Mouse (Mus musculus) urinary bladder, postnatal 14 days (tissue): ENCODE measurements around the gene Sycp3.
"Not testable (repeated sequence)": the region's sequence is repeated elsewhere in the genome, so short reads cannot be mapped to it uniquely, and the experiment has no call there.

ENCODE experiments used
- DNase-seq: peaks from one replicate; pipeline ENCODE4 v3.0.0; 2021; ENCODE audit warnings: low spot score

Gene Sycp3

DNA sequence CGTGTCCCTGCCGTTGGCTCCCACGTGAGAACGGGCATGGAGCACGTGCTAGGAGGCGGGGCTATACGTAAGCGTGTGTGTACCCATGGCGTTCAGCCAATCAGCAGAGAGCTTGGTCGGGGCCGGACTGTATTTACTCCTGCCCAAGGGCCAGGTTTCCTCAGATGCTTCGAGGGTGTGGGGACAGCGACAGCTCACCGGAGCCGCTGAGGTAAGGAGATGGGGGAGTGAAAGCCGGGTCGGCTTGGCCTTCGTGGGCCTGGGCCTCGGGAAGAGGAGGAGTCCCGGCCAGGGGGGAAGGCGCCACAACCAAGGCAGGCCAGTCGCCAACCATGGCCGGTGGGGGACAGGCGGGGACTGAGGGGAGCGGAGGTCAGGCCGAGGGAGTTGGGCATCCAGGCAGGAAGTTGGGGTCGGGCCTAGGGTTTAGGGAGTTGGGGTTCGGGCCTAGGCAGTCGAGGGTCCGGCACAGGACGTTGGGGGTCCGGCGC, at the start of gene Sycp3:
TSS of gene Sycp3 (plus strand) at position 68 of the 491 bp plus-strand sequence.
- no peak for DNase-seq

DNA sequence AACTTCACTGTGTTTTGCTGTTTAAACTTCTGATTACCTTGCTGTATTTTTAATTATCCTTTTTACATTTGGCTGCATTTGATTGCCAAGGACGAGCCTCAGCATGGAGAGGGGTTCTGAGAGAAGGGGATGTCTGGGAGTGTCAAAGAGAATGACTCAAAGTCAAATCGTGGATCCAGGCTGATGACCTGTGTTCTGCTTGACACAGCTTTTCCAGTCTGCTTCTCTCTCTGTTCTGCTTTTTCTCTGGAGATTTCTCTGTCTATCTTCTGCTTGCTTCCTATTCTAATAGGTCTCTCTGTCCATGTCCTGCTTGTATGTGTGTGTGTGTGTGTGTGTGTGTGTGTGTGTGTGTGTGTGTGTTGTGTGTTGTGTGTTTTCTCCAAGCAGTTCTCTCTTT, 49.6 kb upstream of the Sycp3 start:
- DNase-seq: no peak

DNA sequence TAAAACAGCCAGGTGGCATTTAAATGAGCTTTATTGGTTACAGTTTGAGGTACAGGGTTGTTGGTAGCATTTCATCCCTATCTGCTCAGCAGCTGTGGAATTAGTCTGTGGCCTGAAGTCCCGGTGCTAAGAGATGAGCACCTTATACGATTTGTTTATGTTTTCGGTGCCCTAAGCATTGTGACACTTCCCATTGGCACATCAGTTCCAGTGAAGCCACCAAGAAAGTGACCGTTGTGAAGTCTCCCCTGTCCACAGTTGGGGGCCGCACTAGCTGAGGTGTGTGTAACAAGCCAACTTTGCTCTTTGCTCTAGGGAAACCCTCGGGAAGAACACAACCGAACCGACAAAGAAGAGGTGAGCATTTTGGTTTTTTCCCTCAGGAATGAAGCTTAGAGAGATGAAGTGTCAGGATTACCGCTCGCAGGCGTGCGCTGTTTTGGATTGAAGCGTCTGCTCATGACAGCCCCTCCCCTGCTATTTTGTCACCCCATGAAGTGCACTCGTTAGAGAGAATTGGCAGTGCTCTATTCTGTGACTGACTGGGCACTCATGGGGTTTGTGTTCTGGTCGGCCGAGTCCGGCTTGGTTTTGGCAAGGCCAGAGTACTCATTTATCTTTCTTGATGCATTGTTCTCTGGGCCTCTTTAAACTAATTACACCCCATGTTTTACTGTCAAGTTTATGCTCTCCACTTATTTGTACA, 46.9 kb upstream of the Sycp3 start:
- no peak for DNase-seq

DNA sequence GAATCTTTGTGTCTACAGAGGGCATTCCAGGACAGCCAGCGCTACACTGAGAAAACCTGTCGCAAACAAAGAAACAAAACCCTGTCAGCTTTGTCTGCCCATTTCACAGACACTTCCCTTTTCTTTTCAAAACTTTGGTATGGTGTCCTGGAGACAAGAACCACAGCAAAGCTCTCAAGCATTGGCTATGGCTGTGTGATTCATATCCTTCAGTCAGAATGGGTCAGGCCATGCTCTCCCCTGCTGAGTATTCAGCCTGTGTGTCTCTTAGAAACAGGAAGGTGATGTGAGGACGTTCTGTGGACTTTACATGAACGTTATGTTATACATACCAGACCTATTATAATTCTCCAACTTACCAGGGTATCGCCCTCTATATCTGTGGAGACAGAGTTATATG, 41.7 kb upstream of the Sycp3 start:
- DNase-seq: no peak

DNA sequence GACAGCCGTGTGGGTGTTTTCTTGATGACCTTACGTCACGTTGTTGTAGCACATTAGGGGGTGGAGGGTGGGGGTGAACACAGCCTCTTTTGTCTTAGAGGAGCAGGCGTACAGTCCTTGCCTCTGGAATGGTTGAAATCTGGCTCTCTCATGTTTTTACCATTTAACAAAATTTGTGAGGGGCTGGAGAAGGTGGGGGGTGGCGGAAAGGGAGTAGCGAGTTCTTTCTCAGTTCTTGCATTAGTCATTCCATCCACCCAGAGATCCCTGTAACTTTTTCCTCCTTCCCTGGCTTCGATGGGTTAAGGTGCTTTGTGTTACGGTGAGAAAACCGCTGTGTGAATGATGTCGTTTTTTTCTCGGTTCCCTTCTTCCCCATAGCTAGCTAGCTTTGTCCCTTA, 39.2 kb upstream of the Sycp3 start:
- no peak for DNase-seq

DNA sequence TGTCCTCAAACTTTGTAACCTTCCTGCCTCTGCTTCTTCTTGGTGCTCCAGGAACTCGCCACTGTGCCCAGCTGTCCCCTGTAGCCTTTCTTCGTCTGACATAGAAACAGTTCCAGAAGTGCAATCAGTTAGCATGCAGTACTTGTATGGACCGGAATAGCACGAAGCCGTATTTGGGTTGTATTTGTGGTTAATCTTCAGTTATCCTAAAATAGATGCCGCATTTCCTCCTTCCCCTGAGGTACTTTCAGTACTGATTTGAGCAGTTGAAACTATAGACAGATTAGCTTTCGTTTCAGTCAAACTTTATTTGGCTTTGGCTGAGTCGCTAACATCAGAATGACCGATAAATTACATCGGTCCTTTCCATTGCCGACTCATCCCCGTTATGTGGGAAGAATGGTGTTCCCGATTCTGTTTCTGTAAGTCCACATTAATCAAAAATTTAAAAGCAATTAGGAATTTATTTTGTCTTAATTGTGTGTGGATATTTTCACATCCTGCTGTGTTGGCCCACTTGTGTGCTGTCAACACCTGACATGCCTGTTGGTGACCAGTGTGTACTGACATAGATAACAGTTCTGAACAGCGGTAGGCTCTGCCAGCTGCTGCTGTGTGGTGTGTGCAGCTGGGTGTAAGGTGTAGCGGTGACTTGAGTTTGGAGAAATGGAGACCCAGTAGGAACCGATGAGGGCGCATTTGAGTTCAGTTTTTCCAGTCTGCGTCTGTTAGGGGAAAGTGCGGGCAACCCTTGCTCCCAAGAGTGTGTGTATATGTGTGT, 38.5 kb upstream of the Sycp3 start:
- DNase-seq: no peak

DNA sequence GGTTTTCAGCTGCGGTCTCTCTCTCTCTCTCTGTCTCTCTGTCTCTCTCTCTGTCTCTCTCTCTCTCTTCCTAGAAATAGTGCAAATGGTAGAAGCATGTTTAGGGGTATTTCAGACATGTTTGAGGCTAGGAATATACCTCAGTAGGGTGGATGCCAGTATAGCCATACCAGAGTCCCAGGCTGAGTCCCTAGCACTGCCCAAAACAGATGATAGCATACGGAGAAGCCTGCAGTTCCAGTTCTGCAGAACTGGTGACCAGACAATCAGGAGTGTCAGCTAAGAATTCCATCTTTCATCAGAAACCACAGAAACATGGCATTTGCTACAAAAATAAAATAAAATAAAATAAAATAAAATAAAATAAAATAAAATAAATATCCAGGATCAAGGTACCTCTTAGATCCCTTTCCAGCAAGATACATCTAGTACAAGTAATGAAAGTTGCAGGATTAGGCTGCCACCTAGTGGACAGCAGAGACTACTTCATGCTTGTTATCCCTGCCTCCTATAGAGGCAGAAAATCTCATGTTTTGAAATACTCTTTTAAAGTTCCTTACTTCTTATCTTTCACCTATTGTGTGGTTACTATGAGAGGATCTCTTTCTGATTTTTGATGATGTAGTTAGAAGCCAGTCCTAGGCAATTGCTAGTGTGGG, 33.1 kb upstream of the Sycp3 start:
- DNase-seq: peak; percentile 63

DNA sequence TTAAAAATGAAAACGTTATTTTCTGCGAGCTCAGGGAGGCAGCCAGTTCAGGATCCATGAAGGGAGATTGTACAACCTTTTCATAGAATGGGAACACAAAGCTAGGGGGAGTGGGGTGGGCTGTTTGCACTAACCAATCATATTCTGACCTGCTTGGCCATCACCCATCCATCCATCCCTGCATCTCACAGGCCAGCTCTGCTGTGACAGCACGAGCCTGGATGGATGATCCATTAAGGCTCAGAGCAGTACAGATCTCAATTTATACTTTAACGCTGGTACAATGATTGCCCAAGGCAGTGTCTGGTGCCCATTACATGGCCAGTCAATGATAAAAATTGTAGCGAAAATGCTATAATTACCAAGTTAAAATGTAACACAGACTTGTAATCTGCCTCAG, 32.5 kb upstream of the Sycp3 start:
- no peak for DNase-seq

DNA sequence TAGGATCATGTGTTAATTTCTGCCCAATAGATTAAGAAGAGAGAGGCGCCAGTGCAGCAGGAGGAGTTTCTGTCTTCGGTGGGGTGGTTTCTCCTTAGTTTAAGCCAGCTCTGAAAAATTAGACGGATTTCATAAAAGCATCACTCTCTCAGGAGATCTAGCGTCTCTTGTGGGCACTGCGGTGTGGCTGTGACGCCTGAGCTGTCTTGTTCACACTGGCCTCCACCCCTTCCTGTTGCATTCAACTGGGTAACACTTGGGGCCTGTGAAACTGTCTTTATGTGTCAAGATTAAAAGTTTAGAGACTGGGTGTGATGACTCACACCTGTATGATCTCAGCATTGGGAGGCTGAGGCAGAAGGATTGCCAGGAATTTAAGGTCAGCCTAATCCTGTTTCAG, 31.4 kb upstream of the Sycp3 start:
- no peak for DNase-seq

DNA sequence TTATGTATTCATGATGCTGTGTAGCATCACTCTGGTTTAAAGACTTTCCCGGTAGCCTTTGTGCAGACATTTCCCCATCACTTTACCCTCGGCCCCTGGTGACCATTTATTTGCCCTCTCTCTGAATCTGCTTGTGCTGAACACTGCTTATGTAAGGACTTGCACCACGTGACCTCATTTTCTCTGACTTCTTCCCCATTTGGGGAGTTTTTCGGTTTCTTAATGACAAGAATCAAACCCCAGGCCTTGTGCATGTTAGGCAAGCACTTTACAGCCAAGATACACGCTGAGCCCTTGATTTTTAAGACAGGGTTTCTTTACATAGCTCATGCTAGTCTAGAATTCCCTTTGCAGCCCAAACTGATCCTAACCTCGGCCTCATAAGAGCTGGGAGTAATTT, 18.1 kb upstream of the Sycp3 start:
- DNase-seq: no peak

DNA sequence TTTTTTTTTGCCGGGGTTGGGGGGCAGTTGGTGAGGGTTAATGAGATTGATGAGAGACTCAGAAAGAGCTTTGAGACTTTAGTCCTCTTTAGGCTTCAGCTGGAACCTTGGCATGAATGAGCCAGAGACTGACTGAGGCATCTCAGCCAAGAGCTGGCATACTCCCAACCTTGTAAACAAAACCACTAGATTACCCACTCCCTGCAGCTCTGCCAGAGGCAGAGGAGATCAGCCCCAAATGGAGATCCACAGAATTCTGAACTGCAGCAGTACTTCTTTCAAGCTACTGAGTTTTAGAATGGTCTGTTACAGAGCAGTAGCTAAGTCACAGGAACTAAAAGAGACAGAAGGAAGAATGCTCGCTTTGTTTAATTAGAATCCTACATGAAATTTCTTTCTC, 8.1 kb upstream of the Sycp3 start:
- DNase-seq: peak; percentile 32

DNA sequence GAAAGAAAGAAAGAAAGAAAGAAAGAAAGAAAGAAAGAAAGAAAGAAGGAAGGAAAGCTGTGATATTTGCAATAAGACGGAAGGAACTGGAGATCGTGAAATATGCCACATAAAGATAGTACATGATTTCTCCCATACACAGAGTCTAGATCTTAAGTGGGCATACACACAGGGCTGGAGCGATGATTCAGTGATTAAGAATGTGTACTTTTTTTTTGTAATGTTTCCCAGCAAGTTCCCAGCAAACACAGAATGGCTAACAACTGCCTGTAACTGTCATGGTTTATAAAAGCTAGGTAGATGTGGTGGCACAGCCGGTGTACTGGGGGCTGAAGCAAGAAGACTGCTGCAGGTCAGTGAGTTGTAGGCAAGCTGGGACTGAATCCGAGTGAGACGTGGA, 7.4 kb upstream of the Sycp3 start:
- no peak for DNase-seq

DNA sequence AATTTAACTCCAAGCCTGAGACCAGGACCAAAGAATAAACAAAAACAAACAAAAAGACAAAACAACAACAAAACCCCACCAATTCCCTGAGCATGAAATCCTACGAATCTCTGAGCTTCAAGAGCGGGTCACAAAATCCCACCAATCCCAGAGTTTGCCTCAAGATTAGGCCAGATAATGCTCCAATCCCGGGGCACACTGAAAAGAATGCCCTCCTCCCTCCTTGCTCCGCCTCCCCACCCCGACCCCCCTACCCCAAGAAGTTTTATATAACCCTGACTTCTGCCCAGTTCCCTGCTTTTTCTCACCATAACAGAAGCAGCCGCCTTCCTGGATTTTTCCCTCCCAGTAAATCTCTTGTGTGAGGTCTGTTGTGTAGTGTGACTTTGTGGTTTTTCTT, 1.6 kb upstream of the Sycp3 start:
- no peak for DNase-seq

DNA sequence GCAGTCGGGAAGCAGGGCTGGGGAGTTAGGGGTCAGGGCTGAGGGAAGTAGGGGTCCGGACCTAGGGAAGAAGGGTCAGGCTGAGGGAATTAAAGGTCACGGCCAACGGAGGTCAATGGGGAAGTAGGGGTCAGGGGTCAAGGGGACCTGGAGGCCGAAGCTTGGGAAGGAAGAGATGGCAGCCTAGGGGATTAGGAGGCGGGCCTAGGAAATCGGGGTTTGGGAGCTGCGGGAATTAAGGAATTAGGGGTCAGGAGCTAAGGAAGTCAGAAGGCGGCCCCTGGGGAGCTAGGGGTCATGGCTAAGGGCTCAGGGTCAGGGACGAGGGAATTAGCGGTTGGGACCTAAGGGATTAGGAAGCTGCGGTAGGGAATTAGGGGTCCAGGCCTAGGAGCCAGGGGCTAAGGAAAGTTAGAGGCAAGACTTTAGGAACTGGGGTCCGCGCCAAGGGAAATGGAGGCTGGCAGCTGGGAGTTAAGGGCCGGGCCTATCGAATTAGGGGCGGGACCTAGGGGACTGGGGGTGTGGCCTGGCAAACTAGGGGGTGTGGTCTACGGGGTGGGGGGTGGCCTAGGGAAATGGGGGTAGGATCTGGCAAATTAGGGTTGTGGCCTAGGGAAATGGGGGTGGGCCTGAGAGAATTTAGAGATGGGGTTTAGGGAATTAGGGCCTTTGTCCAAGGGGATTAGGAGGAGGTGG, 902 bp downstream of the Sycp3 start:
- no peak for DNase-seq

DNA sequence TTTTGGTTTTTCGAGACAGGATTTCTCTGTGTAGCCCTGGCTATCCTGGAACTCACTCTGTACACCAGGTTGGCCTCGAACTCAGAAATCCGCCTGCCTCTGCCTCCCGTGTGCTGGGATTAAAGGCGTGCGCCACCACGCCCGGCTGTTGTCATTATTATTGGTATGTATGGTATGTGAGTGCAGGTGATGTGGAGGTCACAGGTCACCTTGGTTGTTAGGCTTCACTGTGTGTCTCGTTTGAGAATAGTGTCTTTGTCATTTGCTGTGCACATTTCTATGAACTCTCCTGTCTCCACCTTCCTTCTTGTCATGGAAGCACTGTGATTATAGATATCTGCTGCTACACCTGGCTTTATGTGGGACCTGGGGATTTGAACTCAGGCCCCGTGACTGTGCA, 23.5 kb downstream of the Sycp3 start:
- not testable (repeated sequence) for DNase-seq

DNA sequence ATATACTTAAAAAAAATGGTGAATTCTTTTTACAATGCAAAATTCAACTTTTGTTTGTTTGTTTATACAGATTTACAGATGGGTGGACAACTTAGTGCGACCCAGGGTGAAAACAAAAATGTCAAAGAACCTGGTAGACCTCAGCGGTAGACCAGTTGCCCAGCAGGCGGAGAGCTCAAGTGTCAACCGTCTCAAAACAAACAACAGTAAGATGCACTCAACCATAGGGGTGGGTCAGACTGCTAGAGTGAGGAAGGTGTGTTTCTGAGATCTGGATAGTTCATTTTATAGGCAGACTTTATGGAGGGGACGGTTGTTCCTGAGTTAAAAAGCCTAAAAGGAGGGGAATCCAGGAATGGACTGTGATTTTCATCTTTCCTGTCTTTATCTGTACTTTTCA, 29.3 kb downstream of the Sycp3 start:
- no peak for DNase-seq

DNA sequence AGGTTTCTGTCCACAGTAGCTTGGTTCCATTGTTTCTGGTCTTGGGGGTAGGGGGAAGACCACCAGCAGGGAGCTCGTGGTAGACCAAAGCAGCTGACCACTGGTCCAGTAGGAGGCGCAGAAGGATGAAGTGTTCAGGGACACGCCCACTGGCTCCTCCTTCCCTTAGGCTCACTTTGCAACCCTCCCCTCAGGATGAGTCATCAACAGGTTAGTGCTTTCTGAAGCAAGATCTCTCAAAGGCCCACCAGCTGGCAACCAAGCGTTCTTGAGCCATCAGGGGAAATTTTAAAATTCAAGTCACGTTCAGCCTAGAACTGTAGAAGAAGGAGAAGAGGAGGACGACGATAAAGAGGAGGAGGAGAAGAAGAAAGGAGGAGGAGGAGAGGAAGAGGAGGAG, 32.3 kb downstream of the Sycp3 start:
- DNase-seq: no peak

DNA sequence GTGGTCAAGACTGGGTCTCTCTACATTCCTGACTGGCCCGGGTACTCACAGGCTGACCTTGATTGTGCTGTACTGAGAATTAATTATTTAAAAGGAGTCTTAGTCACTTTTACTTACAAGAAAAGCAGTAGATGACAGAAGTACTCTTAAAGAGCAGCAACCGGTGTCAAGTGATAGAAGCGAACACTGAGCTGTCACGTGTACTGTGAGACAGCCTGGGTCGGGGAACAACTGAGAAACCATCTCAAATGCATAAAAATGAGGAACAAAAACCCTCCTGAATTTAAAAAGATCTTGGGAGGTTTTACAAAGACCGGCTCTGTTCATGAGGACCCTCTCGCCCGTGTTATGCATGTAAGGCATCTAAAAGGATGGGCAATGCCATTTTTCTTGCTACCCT, 33.3 kb downstream of the Sycp3 start:
- DNase-seq: no peak

DNA sequence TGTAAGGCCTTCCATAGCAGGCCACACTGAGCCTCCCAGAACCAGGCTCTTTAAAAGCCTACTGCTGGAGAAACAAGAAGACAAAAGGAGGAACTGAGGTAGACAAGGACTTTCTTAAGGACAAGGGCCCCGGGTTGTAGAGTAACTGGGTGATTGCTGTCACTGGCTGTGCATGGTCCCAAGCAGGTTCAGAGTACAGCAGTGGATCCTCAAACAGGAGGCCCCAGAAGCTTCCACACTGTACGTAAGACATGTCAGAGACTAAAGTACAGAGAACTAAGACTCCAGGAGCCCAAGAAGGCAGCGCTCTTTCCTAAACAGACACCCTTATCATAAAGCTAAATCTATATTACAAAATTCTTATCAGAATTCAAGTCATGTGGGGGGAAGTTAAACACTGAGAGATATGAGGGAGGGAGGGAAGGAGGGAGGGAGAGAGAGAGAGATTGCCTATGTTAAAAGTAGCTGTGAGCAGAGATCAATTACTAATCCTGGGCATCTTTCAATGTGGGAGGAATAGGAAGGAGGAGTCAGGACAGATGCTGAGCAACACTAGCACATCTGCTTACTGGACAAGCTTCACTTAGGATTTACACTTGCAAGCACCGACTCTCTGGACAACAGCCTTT, 35.7 kb downstream of the Sycp3 start:
- no peak for DNase-seq

DNA sequence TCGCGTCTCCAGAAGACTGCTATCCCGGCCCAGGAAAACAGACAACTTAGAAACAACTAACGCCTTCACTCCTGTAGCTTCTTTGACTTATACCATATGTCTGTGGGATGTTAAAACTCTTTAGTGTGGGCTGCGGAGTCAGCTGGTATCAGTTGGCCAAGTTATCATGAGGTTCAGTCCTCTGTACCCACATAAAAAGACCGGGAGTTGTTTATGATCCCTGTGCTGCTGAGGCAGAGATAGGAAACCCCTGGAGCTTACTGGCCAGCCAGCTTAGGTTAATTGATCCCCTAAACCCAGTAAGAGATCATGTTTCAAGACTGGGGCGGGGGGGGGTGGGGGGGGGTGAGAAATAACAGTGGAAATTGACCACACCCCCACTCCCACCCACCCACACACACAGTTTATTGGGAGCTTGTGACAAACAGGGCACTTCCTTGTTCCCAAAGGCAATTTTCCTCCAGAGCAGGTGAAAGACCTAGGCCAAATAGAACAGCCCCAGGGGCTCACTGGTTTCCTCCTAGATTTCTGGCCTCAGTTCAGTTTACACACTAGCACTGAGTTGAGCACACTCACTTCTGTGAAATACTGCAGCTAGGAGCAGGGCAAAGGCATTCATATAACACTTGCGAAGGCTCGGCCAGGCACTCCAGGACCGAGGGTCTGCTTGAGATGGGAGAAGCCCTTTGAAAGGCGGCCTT, 37.6 kb downstream of the Sycp3 start:
- no peak for DNase-seq

DNA sequence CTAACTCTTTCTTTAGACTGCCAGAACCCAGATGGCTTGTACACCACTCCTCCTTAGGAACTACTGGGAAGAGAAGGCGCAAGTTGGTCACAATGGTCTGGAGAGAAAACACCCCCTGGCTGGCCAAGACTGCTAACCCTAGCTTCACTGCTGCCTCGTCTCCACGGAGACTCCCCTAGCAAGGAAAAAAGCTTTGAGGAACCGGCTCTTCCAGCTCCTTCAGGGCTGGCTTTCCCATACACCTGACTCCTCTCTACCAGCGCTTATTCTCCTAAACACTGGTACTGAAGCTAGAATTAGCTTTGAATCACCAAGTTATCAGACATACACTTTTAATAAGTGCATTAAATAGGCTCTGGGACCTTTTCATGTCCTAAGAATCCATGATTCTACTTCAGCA, 40.6 kb downstream of the Sycp3 start:
- no peak for DNase-seq
